Mouse (Mus musculus) ES-Bruce4 (cell line): ENCODE results near the gene Klrg1.

ENCODE experiments used
- CTCF ChIP-seq: IDR thresholded peaks from one replicate; pipeline ENCODE4 v1.8.1; 2011; ENCODE audit warnings: low read depth, low read length
- POLR2A ChIP-seq: IDR thresholded peaks from one replicate; pipeline ENCODE4 v1.8.1; 2011; ENCODE audit warnings: low read length; ENCODE audit not compliant: insufficient read depth

DNA sequence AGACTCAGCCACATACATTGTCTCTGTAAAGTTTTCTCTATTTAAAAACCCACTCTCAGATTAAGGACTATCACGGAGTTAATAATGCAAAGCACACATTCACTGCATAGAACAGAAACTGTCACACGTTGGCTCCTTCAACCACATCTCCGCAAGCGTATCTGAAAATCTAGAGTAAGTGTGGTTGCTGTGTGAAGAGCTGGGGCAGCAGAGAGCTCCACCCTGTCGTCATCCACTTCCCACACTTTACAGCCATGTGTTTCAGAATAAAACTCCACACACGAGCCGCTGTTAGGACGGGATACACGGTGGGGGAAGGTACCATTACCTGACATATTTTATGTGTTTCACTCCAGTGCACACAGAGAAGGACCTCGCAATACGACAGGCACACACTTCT is 12.5 kb downstream of the Klrg1 start:
- TF ChIP-seq CTCF = no peak
- TF ChIP-seq POLR2A = no peak
